Comparison of ENCODE assay signal across 10 mouse cellular contexts in genomic region chr6:52202362-52203120, GRCm38 (mm10). TPM values are rescaled to one million over a fixed set of nuclear protein-coding genes. Genes with fewer than 3 reads are reported as not detected.
DNase-seq lines count a peak whose midpoint lies in the region; ATAC-seq and TF ChIP-seq lines count a peak whose summit lies in the region.
"Had no signal": no experiment of that assay in that cellular context is flagged by ENCODE, and none has a peak within 500 bp of the region (broad histone marks: within the 10 kb centered on the region; RNA-seq: fewer than 3 reads in every experiment).

No protein-coding gene starts in this region.

- H3K9me3 ChIP-seq in heart, embryonic 13.5 days: no peaks in the 10 kb centered on the region
- H3K9me3 ChIP-seq in embryonic facial prominence, embryonic 14.5 days (ENCODE audit: control insufficient read depth, low read length): no peaks in the 10 kb centered on the region
- H3K9me3 ChIP-seq in kidney, postnatal 0 days (replicated peaks; ENCODE audit: low read length): no peaks in the 10 kb centered on the region
- H3K9me3 ChIP-seq in neural tube, embryonic 11.5 days (ENCODE audit: control insufficient read depth, low read length): no peaks in the 10 kb centered on the region

- WGBS in heart, embryonic 13.5 days: 4% methylated on average over 22 of the region's 22 CpGs
- WGBS in embryonic facial prominence, embryonic 14.5 days: 4% methylated on average over 22 of the region's 22 CpGs
- 25% methylated on average over 22 of the region's 22 CpGs for whole genome bisulfite sequencing in kidney, postnatal 0 days
- WGBS in neural tube, embryonic 11.5 days: 3% methylated on average over 20 of the region's 22 CpGs

- ATAC-seq in heart, embryonic 13.5 days (ENCODE audit: extremely low read depth, insufficient number of reproducible peaks, low FRiP score, low TSS enrichment): no peak
- no peak for ATAC-seq in embryonic facial prominence, embryonic 14.5 days (ENCODE audit: low read depth)
- no peak for ATAC-seq in kidney, postnatal 0 days (replicated peaks; ENCODE audit: low FRiP score, low read depth)
- ATAC-seq in neural tube, embryonic 11.5 days (ENCODE audit: insufficient read depth, low FRiP score, low TSS enrichment): no peak

- DNase-seq in heart, adult 8-10 months (ENCODE audit: low spot score): no peak
- DNase-seq in embryonic facial prominence, embryonic 14.5 days (ENCODE audit: low spot score): no peak
- no peak for DNase-seq in kidney, postnatal 0 days (ENCODE audit: low spot score)
- peak; percentile 55 for DNase-seq in neural tube, embryonic 11.5 days (ENCODE audit: low spot score)
- no peak for DNase-seq in urinary bladder, postnatal 4 days (ENCODE audit: low spot score in 2 of 2)
- DNase-seq in spleen, postnatal 36 days (ENCODE audit: low spot score in 2 of 2): no peak
- DNase-seq in urinary bladder, postnatal 25 days (ENCODE audit: low spot score): no peak
- DNase-seq: embryo, embryonic 11 days had no signal

- no peaks in the 10 kb centered on the region for H3K36me3 ChIP-seq in heart, embryonic 13.5 days
- H3K36me3 ChIP-seq in embryonic facial prominence, embryonic 14.5 days (ENCODE audit: control insufficient read depth, insufficient read depth, low read length): no peaks in the 10 kb centered on the region
- 0 out of 2 replicates have a peak, but pooled peaks cover 11% of the 10 kb centered on the region for H3K36me3 ChIP-seq in kidney, postnatal 0 days (ENCODE audit: insufficient read depth, low read length)
- H3K36me3 ChIP-seq in neural tube, embryonic 11.5 days (ENCODE audit: control insufficient read depth, insufficient read depth, low read length): peaks cover 15% of the 10 kb centered on the region

- H3K4me3 ChIP-seq in heart, embryonic 13.5 days: peak overlapping the region; percentile 56
- peak overlapping the region; percentile 34; the same call in 1 of the 2 replicates for H3K4me3 ChIP-seq in embryonic facial prominence, embryonic 14.5 days (ENCODE audit: low read depth, low read length)
- H3K4me3 ChIP-seq in kidney, postnatal 0 days (replicated peaks; ENCODE audit: low read depth, low read length): peak overlapping the region; percentile 59
- peak overlapping the region; percentile 87 for H3K4me3 ChIP-seq in neural tube, embryonic 11.5 days (ENCODE audit: low read depth, low read length)

- H3K9ac ChIP-seq in heart, embryonic 13.5 days: peak overlapping the region; percentile 80
- H3K9ac ChIP-seq in embryonic facial prominence, embryonic 14.5 days (ENCODE audit: low read depth, low read length): no peak overlapping the region
- peak overlapping the region; percentile 76 for H3K9ac ChIP-seq in kidney, postnatal 0 days (ENCODE audit: low read depth, low read length)
- peak overlapping the region; percentile 98 for H3K9ac ChIP-seq in neural tube, embryonic 11.5 days (ENCODE audit: low read length)

- TF ChIP-seq CTCF in kidney, postnatal 0 days (IDR thresholded peaks at IDR 0.05; ENCODE audit: low read depth): no peak

- H3K4me1 ChIP-seq in heart, embryonic 13.5 days: peaks cover 19% of the 10 kb centered on the region
- 0 out of 2 replicates have a peak, but pooled peaks cover 4% of the 10 kb centered on the region for H3K4me1 ChIP-seq in embryonic facial prominence, embryonic 14.5 days (ENCODE audit: control insufficient read depth, insufficient read depth, low read length)
- H3K4me1 ChIP-seq in kidney, postnatal 0 days (replicated peaks; ENCODE audit: insufficient read depth, low read length): peaks cover 31% of the 10 kb centered on the region
- H3K4me1 ChIP-seq in neural tube, embryonic 11.5 days (ENCODE audit: control insufficient read depth, insufficient read depth, low read length): peaks cover 58% of the 10 kb centered on the region

- peaks cover 100% of the 10 kb centered on the region for H3K27me3 ChIP-seq in heart, embryonic 13.5 days (replicated peaks)
- H3K27me3 ChIP-seq in embryonic facial prominence, embryonic 14.5 days (replicated peaks; ENCODE audit: control insufficient read depth, insufficient read depth, low read length): peaks cover 100% of the 10 kb centered on the region
- no peaks in the 10 kb centered on the region for H3K27me3 ChIP-seq in kidney, postnatal 0 days (ENCODE audit: insufficient read depth, low read length)
- no peaks in the 10 kb centered on the region for H3K27me3 ChIP-seq in neural tube, embryonic 11.5 days (ENCODE audit: control insufficient read depth, insufficient read depth, low read length)

- H3K27ac ChIP-seq in heart, embryonic 13.5 days (replicated peaks): no peak overlapping the region
- H3K27ac ChIP-seq in embryonic facial prominence, embryonic 14.5 days (replicated peaks; ENCODE audit: low read depth, low read length): no peak overlapping the region
- H3K27ac ChIP-seq in kidney, postnatal 0 days: peak overlapping the region; percentile 74
- peak overlapping the region; percentile 100 for H3K27ac ChIP-seq in neural tube, embryonic 11.5 days (ENCODE audit: low read depth, low read length)

- peak overlapping the region; percentile 67 for H3K4me2 ChIP-seq in heart, embryonic 13.5 days
- peak overlapping the region; percentile 47; the same call in 1 of the 2 replicates for H3K4me2 ChIP-seq in embryonic facial prominence, embryonic 14.5 days (ENCODE audit: low read depth, low read length)
- H3K4me2 ChIP-seq in kidney, postnatal 0 days (ENCODE audit: low read length): peak overlapping the region; percentile 89
- peak overlapping the region; percentile 99 for H3K4me2 ChIP-seq in neural tube, embryonic 11.5 days (ENCODE audit: low read depth)

RNA-seq across cellular contexts. Expression of gene Hoxa5, which starts 1.8 kb away (rescaled TPM):
- 3.6 and 5.9 TPM in 2 replicates for polyA plus RNA-seq in heart, embryonic 13.5 days (2015; fragmentation: Nextera tagmentation; extraction: Ambion mirVana)
- under 1 TPM; 0.41 to 0.69 (median 0.57) TPM for total RNA-seq in heart, adult 8-10 months (2022)
- 2.4 and 3.3 TPM in 2 replicates for polyA plus RNA-seq in embryonic facial prominence, embryonic 14.5 days (2014; fragmentation: Nextera tagmentation; extraction: Ambion mirVana)
- polyA plus RNA-seq in kidney, postnatal 0 days (2015; fragmentation: Nextera tagmentation; extraction: Ambion mirVana): 9.7 and 10.4 TPM in 2 replicates
- 53.4 and 56.5 TPM in 2 replicates for polyA plus RNA-seq in neural tube, embryonic 11.5 days (2014; fragmentation: Nextera tagmentation; extraction: Ambion mirVana)

RNA-seq across cellular contexts. Expression of gene Hoxa6, which starts 6.0 kb away (rescaled TPM):
- polyA plus RNA-seq in heart, embryonic 13.5 days (2015; fragmentation: Nextera tagmentation; extraction: Ambion mirVana): 0.40 TPM in 1 of 2 replicates, not detected in the other
- not detected for total RNA-seq in heart, adult 8-10 months (2022)
- polyA plus RNA-seq in embryonic facial prominence, embryonic 14.5 days (2014; fragmentation: Nextera tagmentation; extraction: Ambion mirVana): 0.48 TPM in 1 of 2 replicates, not detected in the other
- 2.8 and 3.0 TPM in 2 replicates for polyA plus RNA-seq in kidney, postnatal 0 days (2015; fragmentation: Nextera tagmentation; extraction: Ambion mirVana)
- polyA plus RNA-seq in neural tube, embryonic 11.5 days (2014; fragmentation: Nextera tagmentation; extraction: Ambion mirVana): 16.0 and 18.8 TPM in 2 replicates

RNA-seq across cellular contexts. Expression of gene Hoxa3, which starts 10.6 kb away (rescaled TPM):
- 0.99 and 1.2 TPM in 2 replicates for polyA plus RNA-seq in heart, embryonic 13.5 days (2015; fragmentation: Nextera tagmentation; extraction: Ambion mirVana)
- under 1 TPM; 0.16 to 0.89 (median 0.31) TPM for total RNA-seq in heart, adult 8-10 months (2022)
- polyA plus RNA-seq in embryonic facial prominence, embryonic 14.5 days (2014; fragmentation: Nextera tagmentation; extraction: Ambion mirVana): 2.8 TPM in 2 replicates
- polyA plus RNA-seq in kidney, postnatal 0 days (2015; fragmentation: Nextera tagmentation; extraction: Ambion mirVana): 4.8 and 6.0 TPM in 2 replicates
- 20.2 TPM in 2 replicates for polyA plus RNA-seq in neural tube, embryonic 11.5 days (2014; fragmentation: Nextera tagmentation; extraction: Ambion mirVana)

RNA-seq across cellular contexts. Expression of gene Gm28308, which starts 10.6 kb away (rescaled TPM):
- polyA plus RNA-seq in heart, embryonic 13.5 days (2015; fragmentation: Nextera tagmentation; extraction: Ambion mirVana): not detected in 2 replicates
- under 1 TPM in 1 of 4 experiments, not detected in 3; 0.54 TPM for total RNA-seq in heart, adult 8-10 months (2022)
- polyA plus RNA-seq in embryonic facial prominence, embryonic 14.5 days (2014; fragmentation: Nextera tagmentation; extraction: Ambion mirVana): not detected in 2 replicates
- 0.66 and 2.1 TPM in 2 replicates for polyA plus RNA-seq in kidney, postnatal 0 days (2015; fragmentation: Nextera tagmentation; extraction: Ambion mirVana)
- not detected in 2 replicates for polyA plus RNA-seq in neural tube, embryonic 11.5 days (2014; fragmentation: Nextera tagmentation; extraction: Ambion mirVana)
- total RNA-seq: megakaryocyte progenitor cell, adult 5-6 weeks had no signal

RNA-seq across cellular contexts. Expression of gene Hoxa4, which starts 11.0 kb away (rescaled TPM):
- 0.71 and 0.74 TPM in 2 replicates for polyA plus RNA-seq in heart, embryonic 13.5 days (2015; fragmentation: Nextera tagmentation; extraction: Ambion mirVana)
- total RNA-seq in heart, adult 8-10 months (2022): under 1 TPM; 0.31 to 0.49 (median 0.38) TPM
- 1.1 and 1.6 TPM in 2 replicates for polyA plus RNA-seq in embryonic facial prominence, embryonic 14.5 days (2014; fragmentation: Nextera tagmentation; extraction: Ambion mirVana)
- 1.6 and 2.2 TPM in 2 replicates for polyA plus RNA-seq in kidney, postnatal 0 days (2015; fragmentation: Nextera tagmentation; extraction: Ambion mirVana)
- polyA plus RNA-seq in neural tube, embryonic 11.5 days (2014; fragmentation: Nextera tagmentation; extraction: Ambion mirVana): 10.2 and 11.7 TPM in 2 replicates

Comparison
In these comparisons a context has a peak if more than half of its experiments do, and no peak if none do; other contexts are left out.
1. H3K27ac ChIP-seq: peak in kidney, postnatal 0 days (single experiment) and neural tube, embryonic 11.5 days (single experiment); none in heart, embryonic 13.5 days (single experiment) and embryonic facial prominence, embryonic 14.5 days (single experiment).
2. H3K4me2 ChIP-seq: peak in every context shown above with its lines; median percentile 99 in neural tube, embryonic 11.5 days; 89 in kidney, postnatal 0 days; 67 in heart, embryonic 13.5 days; 47 in embryonic facial prominence, embryonic 14.5 days.
3. H3K4me3 ChIP-seq: peak in every context shown above with its lines; median percentile 87 in neural tube, embryonic 11.5 days; 59 in kidney, postnatal 0 days; 56 in heart, embryonic 13.5 days; 34 in embryonic facial prominence, embryonic 14.5 days.